Mouse (Mus musculus) embryonic facial prominence, embryonic 10.5 days (tissue): ENCODE results near the gene Mrpl53. TPM values are rescaled to one million over a fixed set of nuclear protein-coding genes. Genes with fewer than 3 reads are reported as not detected.

ENCODE experiments used
- DNase-seq: peaks from one replicate; pipeline ENCODE4 v3.0.0-alpha.2; 2017; ENCODE audit warnings: low spot score
- H3K27ac ChIP-seq: fragments of 300-500 bp; sonication (generic); replicated peaks from 2 replicates; pipeline ENCODE4 v1.5.1; 2016; ENCODE audit warnings: mild to moderate bottlenecking
- H3K27me3 ChIP-seq: fragments of 300-500 bp; sonication (generic); replicated peaks from 2 replicates; pipeline ENCODE4 v1.6.1; 2016; ENCODE audit warnings: low read depth, mild to moderate bottlenecking; ENCODE audit not compliant: poor library complexity, severe bottlenecking
- H3K36me3 ChIP-seq: fragments of 300-500 bp; sonication (generic); replicated peaks from 2 replicates; pipeline ENCODE4 v1.6.1; 2016; ENCODE audit warnings: mild to moderate bottlenecking, moderate library complexity
- H3K4me1 ChIP-seq: fragments of 300-500 bp; sonication (generic); 2 replicates; pipeline ENCODE4 v1.6.1; 2016
- H3K4me3 ChIP-seq: fragments of 300-500 bp; sonication (generic); 2 replicates; pipeline ENCODE4 v1.5.1; 2016; ENCODE audit warnings: mild to moderate bottlenecking, moderate library complexity
- H3K9me3 ChIP-seq: fragments of 300-500 bp; sonication (generic); 2 replicates; pipeline ENCODE4 v1.6.1; 2016; ENCODE audit warnings: mild to moderate bottlenecking
- WGBS: fragments of 180-500 bp; shearing (Covaris S2); methylation state at CpG from one replicate; pipeline ENCODE4 v1.1.7; 2016; 5-methylcytosine and 5-hydroxymethylcytosine counted together
- polyA plus RNA-seq: library from polyadenylated mRNA; unstranded; fragments of >200 nt; fragmentation: Nextera tagmentation; extraction: Ambion mirVana; gene quantifications from 2 replicates; pipeline ENCODE4 v1.2.1, GENCODE M21; 2016

Gene Mrpl53
- polyA plus RNA-seq, 1 experiment from 2014 or later, result 145 TPM

GRCm38 (mm10) chr6:83134951-83135513 lies 26.2 kb downstream of the Mrpl53 start, which contains the start of gene Rtkn:
TSS of gene Rtkn (plus strand) at chr6:83135463.
- H3K27ac ChIP-seq, result peak within 1 kb of the TSS; percentile 100
- 58% methylated on average over 7 of the region's 7 CpGs for WGBS
- H3K27me3 ChIP-seq, result peaks cover 14% of the 10 kb centered on the region
- peaks cover 65% of the 10 kb centered on the region for H3K4me1 ChIP-seq
- H3K4me3 ChIP-seq, result peak within 1 kb of the TSS; percentile 80
- DNase-seq, result no peak
- peaks cover 7% of the 10 kb centered on the region for H3K36me3 ChIP-seq
- H3K9me3 ChIP-seq, result no peaks in the 10 kb centered on the region

GRCm38 (mm10) chr6:83135571-83136161 lies 26.8 kb downstream of the Mrpl53 start:
- peak; percentile 54 for DNase-seq
- Histone ChIP-seq H3K27me3 (peaks cover 14% of the 10 kb centered on the region), H3K4me1 (peaks cover 69% of the 10 kb centered on the region), H3K4me3 (peak overlapping the region; percentile 80), H3K36me3 (peaks cover 8% of the 10 kb centered on the region), H3K9me3 (no peaks in the 10 kb centered on the region), H3K27ac (peak overlapping the region; percentile 100)
- WGBS, result 3% methylated on average over 37 of the region's 37 CpGs

- peak overlapping the region; percentile 80 for H3K4me3 ChIP-seq
- peaks cover 8% of the 10 kb centered on the region for H3K36me3 ChIP-seq
- no peak for DNase-seq
- peaks cover 14% of the 10 kb centered on the region for H3K27me3 ChIP-seq
- peaks cover 76% of the 10 kb centered on the region for H3K4me1 ChIP-seq
- 10% methylated on average over 5 of the region's 5 CpGs for WGBS
- H3K9me3 ChIP-seq, result no peaks in the 10 kb centered on the region
- H3K27ac ChIP-seq, result peak overlapping the region; percentile 100
Measured at GRCm38 (mm10) chr6:83136291-83136880, 27.5 kb downstream of the Mrpl53 start.

GRCm38 (mm10) chr6:83136881-83137575 lies 28.2 kb downstream of the Mrpl53 start:
- WGBS, result under 1% methylated on average over 26 of the region's 26 CpGs
- peak overlapping the region; percentile 100 for H3K27ac ChIP-seq
- peak; percentile 90 for DNase-seq
- peaks cover 8% of the 10 kb centered on the region for H3K36me3 ChIP-seq
- peaks cover 82% of the 10 kb centered on the region for H3K4me1 ChIP-seq
- H3K4me3 ChIP-seq, result peak overlapping the region; percentile 80
- no peaks in the 10 kb centered on the region for H3K9me3 ChIP-seq
- H3K27me3 ChIP-seq, result peaks cover 20% of the 10 kb centered on the region

GRCm38 (mm10) chr6:83137576-83137950 lies 28.7 kb downstream of the Mrpl53 start:
- Histone ChIP-seq H3K4me1 (peaks cover 88% of the 10 kb centered on the region), H3K9me3 (no peaks in the 10 kb centered on the region), H3K4me3 (peak overlapping the region; percentile 80), H3K27ac (peak overlapping the region; percentile 100), H3K27me3 (peaks cover 26% of the 10 kb centered on the region), H3K36me3 (peaks cover 8% of the 10 kb centered on the region)
- WGBS, result 0% methylated on average over 12 of the region's 12 CpGs
- DNase-seq, result peak; percentile 96

- peak overlapping the region; percentile 80 for H3K4me3 ChIP-seq
- peak overlapping the region; percentile 100 for H3K27ac ChIP-seq
- DNase-seq, result peak; percentile 79
- 1% methylated on average over 11 of the region's 11 CpGs for WGBS
- peaks cover 29% of the 10 kb centered on the region for H3K27me3 ChIP-seq
- peaks cover 91% of the 10 kb centered on the region for H3K4me1 ChIP-seq
- peaks cover 8% of the 10 kb centered on the region for H3K36me3 ChIP-seq
- no peaks in the 10 kb centered on the region for H3K9me3 ChIP-seq
Measured at GRCm38 (mm10) chr6:83138056-83138455, 29.2 kb downstream of the Mrpl53 start.

GRCm38 (mm10) chr6:83140044-83140443 lies 31.2 kb downstream of the Mrpl53 start:
- peaks cover 8% of the 10 kb centered on the region for H3K36me3 ChIP-seq
- DNase-seq, result no peak
- H3K4me3 ChIP-seq, result peak overlapping the region; percentile 80; the same call in 1 of the 2 replicates
- H3K4me1 ChIP-seq, result peaks cover 83% of the 10 kb centered on the region
- WGBS, result 90% methylated on average over 8 of the region's 8 CpGs
- H3K27me3 ChIP-seq, result peaks cover 22% of the 10 kb centered on the region
- H3K9me3 ChIP-seq, result no peaks in the 10 kb centered on the region
- no peak overlapping the region; the same call in 1 of the 2 replicates for H3K27ac ChIP-seq

- H3K36me3 ChIP-seq, result peaks cover 19% of the 10 kb centered on the region
- H3K27me3 ChIP-seq, result peaks cover 15% of the 10 kb centered on the region
- H3K4me1 ChIP-seq, result peaks cover 76% of the 10 kb centered on the region
- H3K27ac ChIP-seq, result peak overlapping the region; percentile 73; the same call in 1 of the 2 replicates
- peak overlapping the region; percentile 53 for H3K4me3 ChIP-seq
- DNase-seq, result peak; percentile 18
- WGBS, result 26% methylated on average over 4 of the region's 4 CpGs
- no peaks in the 10 kb centered on the region for H3K9me3 ChIP-seq
Measured at GRCm38 (mm10) chr6:83141636-83142035, 32.8 kb downstream of the Mrpl53 start.

- H3K27ac ChIP-seq, result peak overlapping the region; percentile 73
- peak overlapping the region; percentile 53 for H3K4me3 ChIP-seq
- H3K4me1 ChIP-seq, result peaks cover 76% of the 10 kb centered on the region
- peaks cover 15% of the 10 kb centered on the region for H3K27me3 ChIP-seq
- H3K9me3 ChIP-seq, result no peaks in the 10 kb centered on the region
- peak; percentile 46 for DNase-seq
- 2% methylated on average over 41 of the region's 41 CpGs for WGBS
- peaks cover 25% of the 10 kb centered on the region for H3K36me3 ChIP-seq
Measured at GRCm38 (mm10) chr6:83142211-83142731, 33.4 kb downstream of the Mrpl53 start.

- Histone ChIP-seq H3K4me1 (peaks cover 70% of the 10 kb centered on the region), H3K4me3 (peak overlapping the region; percentile 53), H3K27ac (peak overlapping the region; percentile 73; the same call in 1 of the 2 replicates), H3K27me3 (peaks cover 15% of the 10 kb centered on the region), H3K9me3 (no peaks in the 10 kb centered on the region), H3K36me3 (peaks cover 31% of the 10 kb centered on the region)
- DNase-seq, result peak; percentile 16
- WGBS, result 54% methylated on average over 11 of the region's 11 CpGs
Measured at GRCm38 (mm10) chr6:83142886-83143285, 34.0 kb downstream of the Mrpl53 start.

GRCm38 (mm10) chr6:83145209-83145608 lies 36.4 kb downstream of the Mrpl53 start:
- H3K27ac ChIP-seq, result no peak overlapping the region
- H3K36me3 ChIP-seq, result peaks cover 46% of the 10 kb centered on the region
- H3K27me3 ChIP-seq, result peaks cover 15% of the 10 kb centered on the region
- 87% methylated on average over 2 of the region's 2 CpGs for WGBS
- H3K9me3 ChIP-seq, result no peaks in the 10 kb centered on the region
- peaks cover 47% of the 10 kb centered on the region for H3K4me1 ChIP-seq
- no peak for DNase-seq
- no peak overlapping the region for H3K4me3 ChIP-seq

- Histone ChIP-seq H3K27me3 (peaks cover 15% of the 10 kb centered on the region), H3K27ac (0 out of 2 replicates have a peak overlapping the region, but pooled peaks have one; percentile 16), H3K4me3 (no peak overlapping the region), H3K36me3 (peaks cover 52% of the 10 kb centered on the region), H3K4me1 (peaks cover 47% of the 10 kb centered on the region), H3K9me3 (no peaks in the 10 kb centered on the region)
- DNase-seq, result no peak
- 79% methylated on average over 9 of the region's 9 CpGs for WGBS
Measured at GRCm38 (mm10) chr6:83145805-83146204, 37.0 kb downstream of the Mrpl53 start.
